In the genomic region with DNA sequence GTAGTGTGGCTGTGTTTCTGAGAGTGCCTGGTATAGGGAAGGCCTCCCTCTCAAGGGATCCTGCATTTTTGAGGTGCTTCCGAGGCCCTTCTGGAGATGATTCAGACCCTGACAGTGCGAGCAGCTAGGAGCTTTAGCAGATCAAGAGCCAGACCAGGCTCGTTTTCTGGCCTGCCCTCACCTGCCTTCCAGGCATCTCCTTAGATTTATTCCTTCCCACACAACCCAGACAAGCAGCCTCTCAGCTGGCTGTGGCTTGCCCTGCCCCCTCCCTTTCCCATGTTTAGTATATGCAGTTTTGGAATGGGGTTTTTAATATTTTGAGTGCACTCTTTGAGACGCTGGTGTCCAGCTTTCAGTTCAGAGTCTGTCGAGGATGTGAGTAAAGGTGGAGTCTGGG, we compare ENCODE assay signal across 11 mouse cellular contexts.
DNase-seq lines count a peak whose midpoint lies in the region; ATAC-seq lines count a peak whose summit lies in the region.
"Had no signal": no experiment of that assay in that cellular context is flagged by ENCODE, and none has a peak within 500 bp of the region (broad histone marks: within the 10 kb centered on the region; RNA-seq: fewer than 3 reads in every experiment).

No protein-coding gene starts in this region.

- no peak overlapping the region for H3K4me2 ChIP-seq in midbrain, embryonic 12.5 days (replicated peaks)

- peaks cover 19% of the 10 kb centered on the region for H3K4me1 ChIP-seq in heart, embryonic 10.5 days
- peaks cover 47% of the 10 kb centered on the region for H3K4me1 ChIP-seq in embryonic facial prominence, embryonic 10.5 days
- H3K4me1 ChIP-seq in hindbrain, embryonic 10.5 days (replicated peaks), result peaks cover 19% of the 10 kb centered on the region
- peaks cover 22% of the 10 kb centered on the region for H3K4me1 ChIP-seq in midbrain, embryonic 12.5 days

- H3K36me3 ChIP-seq in heart, embryonic 10.5 days, result peaks cover 21% of the 10 kb centered on the region; the same call in 1 of the 2 replicates
- H3K36me3 ChIP-seq in embryonic facial prominence, embryonic 10.5 days (replicated peaks), result no peaks in the 10 kb centered on the region
- H3K36me3 ChIP-seq in hindbrain, embryonic 10.5 days, result no peaks in the 10 kb centered on the region
- no peaks in the 10 kb centered on the region; the same call in 1 of the 2 replicates for H3K36me3 ChIP-seq in midbrain, embryonic 12.5 days

- ATAC-seq in midbrain, embryonic 12.5 days (ENCODE audit: low FRiP score, low read depth), result no peak

- H3K27ac ChIP-seq in heart, embryonic 10.5 days, result peak overlapping the region; percentile 44; the same call in 1 of the 2 replicates
- peak overlapping the region; percentile 73 for H3K27ac ChIP-seq in embryonic facial prominence, embryonic 10.5 days (replicated peaks)
- peak overlapping the region; percentile 83 for H3K27ac ChIP-seq in hindbrain, embryonic 10.5 days
- H3K27ac ChIP-seq in midbrain, embryonic 12.5 days (replicated peaks), result peak overlapping the region; percentile 44; the same call in 1 of the 2 replicates
- H3K27ac ChIP-seq: liver, embryonic 14.5 days had no signal

- H3K4me3 ChIP-seq in heart, embryonic 10.5 days, result no peak overlapping the region
- H3K4me3 ChIP-seq in embryonic facial prominence, embryonic 10.5 days, result no peak overlapping the region
- H3K4me3 ChIP-seq in hindbrain, embryonic 10.5 days, result no peak overlapping the region
- no peak overlapping the region for H3K4me3 ChIP-seq in midbrain, embryonic 12.5 days

- no peaks in the 10 kb centered on the region for H3K27me3 ChIP-seq in heart, embryonic 10.5 days (ENCODE audit: insufficient read depth, poor library complexity, severe bottlenecking)
- H3K27me3 ChIP-seq in embryonic facial prominence, embryonic 10.5 days (replicated peaks; ENCODE audit: low read depth, poor library complexity, severe bottlenecking), result no peaks in the 10 kb centered on the region
- H3K27me3 ChIP-seq in hindbrain, embryonic 10.5 days (ENCODE audit: insufficient read depth, poor library complexity, severe bottlenecking), result peaks cover 6% of the 10 kb centered on the region; the same call in 1 of the 2 replicates
- 0 out of 2 replicates have a peak, but pooled peaks cover 2% of the 10 kb centered on the region for H3K27me3 ChIP-seq in midbrain, embryonic 12.5 days

- no peak for DNase-seq in heart, embryonic 10.5 days (ENCODE audit: low spot score)
- DNase-seq in heart, adult 18-20 months, result no peak
- DNase-seq in embryonic facial prominence, embryonic 10.5 days (ENCODE audit: low spot score), result no peak
- DNase-seq in hindbrain, embryonic 10.5 days (ENCODE audit: low spot score), result no peak
- no peak for DNase-seq in left cerebral cortex, postnatal 4 days
- no peak for DNase-seq in layer of hippocampus, postnatal 14 days (ENCODE audit: low spot score in 2 of 2)
- DNase-seq in adrenal gland, postnatal 4 days (ENCODE audit: low spot score in 2 of 2), result no peak
- DNase-seq: kidney, adult 9 months; thymus, postnatal 14 days had no signal

- intact Hi-C loops in left cerebral cortex, postnatal 4 days (cut with DNase I), result no loop called here

- no peak overlapping the region for H3K9ac ChIP-seq in midbrain, embryonic 12.5 days (replicated peaks)
- H3K9ac ChIP-seq: liver, embryonic 14.5 days had no signal

- no peaks in the 10 kb centered on the region for H3K9me3 ChIP-seq in heart, embryonic 10.5 days
- no peaks in the 10 kb centered on the region for H3K9me3 ChIP-seq in embryonic facial prominence, embryonic 10.5 days
- no peaks in the 10 kb centered on the region for H3K9me3 ChIP-seq in hindbrain, embryonic 10.5 days
- no peaks in the 10 kb centered on the region for H3K9me3 ChIP-seq in midbrain, embryonic 12.5 days

- WGBS in heart, embryonic 10.5 days, result 68% methylated on average over 5 of the region's 5 CpGs
- WGBS in embryonic facial prominence, embryonic 10.5 days, result 41% methylated on average over 5 of the region's 5 CpGs
- WGBS in hindbrain, embryonic 10.5 days, result 36% methylated on average over 5 of the region's 5 CpGs
- 53% methylated on average over 5 of the region's 5 CpGs for WGBS in midbrain, embryonic 12.5 days
